14 mouse cellular contexts compared by ENCODE assay signal in the genomic region with DNA sequence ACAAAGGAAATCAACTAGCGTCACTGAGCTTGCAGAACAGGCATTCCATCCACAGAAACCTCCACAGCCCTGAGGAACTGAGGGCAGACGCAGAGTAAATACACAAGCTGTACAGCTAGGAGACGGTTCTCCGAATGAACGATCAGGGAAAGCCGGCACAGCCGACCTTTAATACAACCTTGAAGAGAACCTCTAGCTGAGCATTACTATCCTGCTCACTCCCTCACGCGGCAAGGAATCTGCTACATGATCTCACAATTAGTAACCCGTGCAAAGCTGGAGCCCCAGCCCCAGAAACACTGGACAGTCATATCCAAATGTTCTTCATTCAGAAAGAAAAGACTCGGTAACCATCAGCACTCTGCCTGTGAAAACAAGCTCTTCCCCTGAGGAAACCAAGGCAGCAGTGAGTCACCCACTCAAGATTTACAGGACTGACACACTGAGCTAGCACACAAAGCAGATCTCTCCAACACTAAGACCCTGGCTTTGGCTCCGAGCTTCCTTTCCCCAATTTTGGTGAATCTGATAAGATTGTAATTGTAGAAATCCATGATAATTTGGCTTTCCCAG.
DNase-seq lines count a peak whose midpoint lies in the region; ATAC-seq and TF ChIP-seq lines count a peak whose summit lies in the region.
"Had no signal": no experiment of that assay in that cellular context is flagged by ENCODE, and none has a peak within 500 bp of the region (broad histone marks: within the 10 kb centered on the region; RNA-seq: fewer than 3 reads in every experiment).

No protein-coding gene starts in this region.

- no peak for TF ChIP-seq CTCF in lung, embryonic 14.5 days (IDR thresholded peaks at IDR 0.05; ENCODE audit: low read depth)

- no peaks in the 10 kb centered on the region for H3K9me3 ChIP-seq in lung, embryonic 14.5 days (ENCODE audit: low read depth, low read length)
- H3K9me3 ChIP-seq in stomach, embryonic 16.5 days (replicated peaks; ENCODE audit: control insufficient read depth, low read length): no peaks in the 10 kb centered on the region
- no peaks in the 10 kb centered on the region for H3K9me3 ChIP-seq in liver, embryonic 12.5 days (replicated peaks)
- H3K9me3 ChIP-seq: embryonic facial prominence, embryonic 10.5 days; forebrain, embryonic 10.5 days had no signal

- no peaks in the 10 kb centered on the region for H3K36me3 ChIP-seq in lung, embryonic 14.5 days (ENCODE audit: insufficient read depth)
- no peaks in the 10 kb centered on the region for H3K36me3 ChIP-seq in stomach, embryonic 16.5 days (ENCODE audit: control insufficient read depth, insufficient read depth, low read length)
- H3K36me3 ChIP-seq in liver, embryonic 12.5 days: peaks cover 7% of the 10 kb centered on the region; the same call in 1 of the 2 replicates
- H3K36me3 ChIP-seq: embryonic facial prominence, embryonic 10.5 days; forebrain, embryonic 10.5 days had no signal

- 0 out of 2 replicates have a peak overlapping the region, but pooled peaks have one; percentile 30 for H3K27ac ChIP-seq in lung, embryonic 14.5 days (ENCODE audit: low read depth)
- H3K27ac ChIP-seq in stomach, embryonic 16.5 days (ENCODE audit: low read length): no peak overlapping the region
- no peak overlapping the region for H3K27ac ChIP-seq in liver, embryonic 12.5 days
- H3K27ac ChIP-seq: embryonic facial prominence, embryonic 10.5 days; forebrain, embryonic 10.5 days had no signal

- 36% methylated on average over 12 of the region's 12 CpGs for WGBS in lung, embryonic 14.5 days
- 57% methylated on average over 12 of the region's 12 CpGs for WGBS in stomach, embryonic 16.5 days
- WGBS in liver, embryonic 12.5 days (ENCODE audit: insufficient replicate concordance): 82% methylated on average over 12 of the region's 12 CpGs

- no peak overlapping the region for H3K4me2 ChIP-seq in lung, embryonic 14.5 days
- 0 out of 2 replicates have a peak overlapping the region, but pooled peaks have one; percentile 4 for H3K4me2 ChIP-seq in stomach, embryonic 16.5 days (ENCODE audit: low read depth, low read length)
- H3K4me2 ChIP-seq in liver, embryonic 12.5 days: no peak overlapping the region
- H3K4me2 ChIP-seq: liver, embryonic 11.5 days had no signal

- H3K4me3 ChIP-seq in lung, embryonic 14.5 days (ENCODE audit: low read depth, low read length): no peak overlapping the region
- no peak overlapping the region for H3K4me3 ChIP-seq in stomach, embryonic 16.5 days (replicated peaks; ENCODE audit: low read length)
- H3K4me3 ChIP-seq in liver, embryonic 12.5 days: no peak overlapping the region
- H3K4me3 ChIP-seq: embryonic facial prominence, embryonic 10.5 days; forebrain, embryonic 10.5 days had no signal

- DNase-seq in adrenal gland, adult 2 months: peak; percentile 55
- no peak for DNase-seq in adrenal gland, postnatal 4 days (ENCODE audit: low spot score in 2 of 2)
- DNase-seq in lung, embryonic 14.5 days: no peak
- DNase-seq in lung, postnatal 4 days: no peak
- DNase-seq in kidney, adult 8-10 months: peak; percentile 20 to 29
- DNase-seq in neural tube, embryonic 10.5 days (ENCODE audit: extremely low spot score, low spot score): no peak
- DNase-seq: cerebellum, adult 8-10 months; lung, postnatal 14 days; thymus, adult 18-20 months had no signal

- H3K27me3 ChIP-seq in lung, embryonic 14.5 days (ENCODE audit: insufficient read depth, low read length): no peaks in the 10 kb centered on the region
- H3K27me3 ChIP-seq in stomach, embryonic 16.5 days (ENCODE audit: control insufficient read depth, insufficient read depth, low read length): no peaks in the 10 kb centered on the region
- H3K27me3 ChIP-seq in liver, embryonic 12.5 days (replicated peaks): no peaks in the 10 kb centered on the region

- H3K9ac ChIP-seq in lung, embryonic 14.5 days: no peak overlapping the region
- H3K9ac ChIP-seq in stomach, embryonic 16.5 days (ENCODE audit: low read length): no peak overlapping the region
- no peak overlapping the region for H3K9ac ChIP-seq in liver, embryonic 12.5 days

- H3K4me1 ChIP-seq in lung, embryonic 14.5 days (ENCODE audit: insufficient read depth): no peaks in the 10 kb centered on the region
- no peaks in the 10 kb centered on the region for H3K4me1 ChIP-seq in stomach, embryonic 16.5 days (ENCODE audit: control insufficient read depth, insufficient read depth, low read length)
- peaks cover 19% of the 10 kb centered on the region for H3K4me1 ChIP-seq in liver, embryonic 12.5 days

- no peak; the same call in 1 of the 2 replicates for ATAC-seq in lung, embryonic 14.5 days (ENCODE audit: insufficient read depth)
- ATAC-seq in stomach, embryonic 16.5 days (ENCODE audit: insufficient read depth, low FRiP score): no peak
- ATAC-seq in liver, embryonic 12.5 days: no peak

Comparison
In these comparisons a context has a peak if more than half of its experiments do, and no peak if none do; other contexts are left out.
1. DNase-seq: peak in adrenal gland, adult 2 months (single experiment) and kidney, adult 8-10 months (2 of 2); none in adrenal gland, postnatal 4 days (0 of 2), lung, embryonic 14.5 days (single experiment), lung, postnatal 4 days (0 of 2) and neural tube, embryonic 10.5 days (single experiment).